Mouse (Mus musculus): Measurements from ENCODE around the gene Parp2.

DNA sequence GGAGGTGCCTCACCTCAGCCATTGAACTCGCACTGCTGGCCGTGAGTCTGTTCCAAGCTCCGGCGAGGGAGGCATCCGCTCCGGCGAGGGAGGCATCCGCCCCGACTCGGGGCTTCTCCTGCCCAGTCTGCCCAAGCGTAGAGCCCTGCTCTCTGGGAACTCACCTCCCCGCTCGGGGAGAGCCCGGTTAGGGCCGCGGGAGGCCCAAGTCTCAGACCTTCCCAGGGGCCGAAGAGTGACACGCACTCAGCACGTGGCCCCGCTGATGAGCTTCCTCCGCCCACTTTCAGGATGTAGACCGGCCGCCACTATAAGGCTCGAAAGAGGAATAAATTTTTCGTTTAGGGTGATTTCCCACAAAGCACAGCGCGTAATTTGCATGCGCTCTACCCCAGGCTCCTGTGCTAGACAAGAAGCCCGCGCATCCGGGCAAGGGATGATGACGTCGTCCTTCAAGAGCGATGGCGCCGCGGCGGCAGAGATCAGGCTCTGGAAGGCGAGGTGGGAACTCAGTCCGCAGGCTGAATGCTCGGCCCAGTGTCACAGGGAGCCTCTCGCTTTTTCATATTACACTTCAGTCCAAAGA, at the start of gene Parp2, which contains the start of gene Ccnb1ip1:
- TF ChIP-seq CTCF (IDR thresholded peaks at IDR 0.05; ENCODE audit: low read depth) (no peak), EP300 (IDR thresholded peaks at IDR 0.05; ENCODE audit: low read depth) (peak; percentile 84)

Measured in liver, postnatal 0 days (tissue).